ENCODE assay signal across 17 mouse cellular contexts in genomic region chr8:56292318-56292717, GRCm38 (mm10).
"Had no signal": no experiment of that assay in that cellular context is flagged by ENCODE, and none has a peak within 500 bp of the region (broad histone marks: within the 10 kb centered on the region; RNA-seq: fewer than 3 reads in every experiment).

No protein-coding gene starts in this region.

- H3K36me3 ChIP-seq: liver, embryonic 13.5 days; midbrain, embryonic 10.5 days; neural tube, embryonic 12.5 days; neural tube, embryonic 15.5 days had no signal

- DNase-seq: kidney, adult 2 months; kidney, postnatal 25 days; layer of hippocampus, postnatal 36 days; liver, embryonic 13.5 days; lung, adult 2 months; lung, postnatal 14 days; lung, postnatal 4 days; midbrain, embryonic 14.5 days; right cerebral cortex, postnatal 25 days; thymus, postnatal 25 days had no signal

- H3K9ac ChIP-seq: liver, embryonic 13.5 days; neural tube, embryonic 12.5 days; neural tube, embryonic 15.5 days had no signal

- H3K4me3 ChIP-seq: layer of hippocampus, adult 2 months; left cerebral cortex, adult 2 months; liver, embryonic 13.5 days; megakaryocyte, embryonic 14.5 days; midbrain, embryonic 10.5 days; neural tube, embryonic 12.5 days; neural tube, embryonic 15.5 days had no signal

- H3K27ac ChIP-seq: kidney, postnatal 0 days; layer of hippocampus, adult 2 months; left cerebral cortex, adult 2 months; liver, embryonic 13.5 days; neural tube, embryonic 12.5 days; neural tube, embryonic 15.5 days had no signal

- H3K27me3 ChIP-seq: neural tube, embryonic 12.5 days had no signal
